Mouse (Mus musculus): ENCODE results near the gene Gpn2.

Gene Gpn2

GRCm38 (mm10) chr4:133626221-133626620, 42.1 kb downstream of the Gpn2 start:
- no peak for DNase-seq

DNA sequence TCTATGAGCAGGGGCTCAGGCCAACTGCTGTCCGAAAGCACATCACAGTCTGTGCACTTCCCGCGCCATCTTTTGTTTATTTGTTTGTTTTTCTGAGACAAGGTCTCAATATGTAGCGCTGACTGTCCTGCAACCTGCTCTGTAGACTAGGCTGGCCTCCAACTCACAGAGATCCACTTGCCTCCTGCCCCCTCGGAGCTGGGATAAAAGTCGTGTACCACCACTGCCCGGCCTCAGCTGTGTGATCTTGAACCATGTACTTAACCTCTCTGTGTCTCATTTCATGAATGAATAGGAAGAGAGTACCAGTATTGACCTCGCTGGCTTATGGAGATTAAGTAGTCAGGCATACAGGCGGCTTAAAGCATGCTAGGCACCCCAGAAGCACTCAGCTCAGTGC, 42.5 kb downstream of the Gpn2 start:
- DNase-seq, result no peak

- DNase-seq, result no peak
Measured at GRCm38 (mm10) chr4:133627039-133627438, 42.9 kb downstream of the Gpn2 start.

DNA sequence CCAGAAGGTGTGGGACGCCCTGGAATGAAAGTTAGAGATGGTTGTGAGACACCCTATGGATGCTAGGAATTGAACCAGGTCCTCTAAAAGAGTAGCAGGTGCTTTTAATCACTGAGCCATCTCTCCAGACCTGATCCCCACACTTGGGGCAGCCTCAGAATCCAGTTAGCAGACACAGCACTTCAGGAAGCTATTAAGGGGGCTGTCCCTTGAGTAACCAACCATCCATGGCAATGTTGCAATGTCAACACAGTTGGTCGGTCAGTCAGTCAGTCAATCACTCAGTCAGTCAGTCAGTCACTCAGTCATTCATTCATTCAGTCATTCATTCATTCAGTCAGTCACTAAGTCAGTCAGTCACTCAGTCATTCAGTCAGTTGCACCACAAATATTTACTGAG, 44.4 kb downstream of the Gpn2 start:
- no peak for DNase-seq

DNA sequence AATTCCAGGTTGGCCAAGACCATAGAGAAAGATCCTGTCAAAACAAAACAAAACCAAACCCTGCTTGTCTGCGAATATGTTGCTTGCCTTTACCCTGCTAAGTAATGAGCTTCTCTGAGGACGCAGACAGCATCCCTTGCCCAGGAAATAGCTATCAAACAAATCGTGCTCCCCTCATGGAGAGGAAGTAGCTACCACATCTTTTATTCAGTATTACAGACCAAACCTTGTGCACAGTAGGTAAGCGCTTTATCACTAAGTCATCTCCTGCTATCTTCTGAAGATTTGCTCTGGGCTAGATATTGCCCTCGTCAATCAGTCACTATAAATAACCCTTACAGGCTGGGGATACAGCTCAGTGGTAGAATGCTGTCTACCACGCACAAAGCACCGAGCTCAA, 45.0 kb downstream of the Gpn2 start:
- DNase-seq, result no peak

DNA sequence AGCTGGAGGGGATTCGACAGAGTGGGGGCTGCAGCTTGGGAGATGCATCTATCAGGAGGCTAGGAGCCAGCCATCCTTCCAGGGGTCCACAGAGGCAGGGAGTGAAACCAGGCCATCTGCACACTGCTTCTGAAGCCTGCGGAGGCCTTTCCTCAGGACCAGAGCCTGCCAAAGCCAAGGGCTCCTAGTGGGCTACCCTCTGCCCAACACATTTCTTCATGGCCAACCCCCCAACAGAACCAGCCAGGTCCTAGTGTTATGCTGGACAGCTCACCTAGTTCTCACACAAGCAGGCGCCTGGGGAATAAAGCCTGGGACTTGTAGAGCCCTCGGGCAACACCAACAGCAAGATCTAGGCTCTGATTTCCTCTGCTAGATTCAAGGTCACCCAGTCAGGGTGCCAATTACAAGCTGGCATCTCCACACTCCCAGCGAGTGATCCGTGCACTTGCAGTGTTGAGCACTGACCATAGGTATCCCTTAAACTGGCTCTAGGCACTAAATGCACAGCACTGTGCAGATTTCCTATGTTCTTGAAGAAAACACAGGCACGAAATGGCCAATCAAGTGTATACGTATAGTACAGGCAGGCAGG, 46.3 kb downstream of the Gpn2 start:
- DNase-seq, result no peak

DNA sequence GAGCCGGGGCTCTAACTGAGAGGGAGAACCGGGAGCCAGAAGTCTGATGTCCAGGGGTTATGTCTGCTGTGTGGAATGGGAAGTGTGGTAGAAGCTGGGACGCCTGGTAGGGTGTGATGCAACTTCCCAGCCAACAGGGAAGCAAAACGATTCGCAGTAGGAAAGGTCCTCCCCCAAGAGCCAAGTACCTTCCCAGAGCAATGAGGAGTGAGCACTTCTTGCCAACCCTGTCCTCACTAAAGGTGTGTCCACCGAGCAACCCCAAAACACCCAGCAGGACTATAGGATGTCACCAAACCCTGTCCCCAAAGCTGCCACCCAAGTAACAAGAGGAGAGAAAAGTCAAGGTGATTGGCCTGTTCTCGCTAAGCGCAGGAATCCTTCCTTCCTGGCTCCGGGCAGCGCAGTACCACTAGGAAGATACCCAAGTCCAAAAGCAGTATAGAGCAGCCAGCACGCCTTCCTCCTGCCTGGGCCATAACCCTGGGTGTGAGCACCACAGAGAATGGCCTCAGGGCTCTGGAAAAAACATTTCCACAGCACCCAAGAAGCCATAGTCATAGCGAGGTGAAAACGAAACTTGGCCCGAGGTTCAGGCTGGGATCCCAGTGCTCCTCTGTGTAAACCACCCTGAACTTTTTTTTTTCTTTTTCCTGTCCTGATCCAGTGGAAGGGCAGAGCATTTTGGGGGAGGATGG, 47.1 kb downstream of the Gpn2 start:
- peak in 1 of 2 experiments; percentile 47 for DNase-seq

GRCm38 (mm10) chr4:133631769-133632411, 47.7 kb downstream of the Gpn2 start:
- no peak for DNase-seq

GRCm38 (mm10) chr4:133632483-133633327, 48.5 kb downstream of the Gpn2 start:
- DNase-seq, result peak in 1 of 2 experiments; percentile 53

DNA sequence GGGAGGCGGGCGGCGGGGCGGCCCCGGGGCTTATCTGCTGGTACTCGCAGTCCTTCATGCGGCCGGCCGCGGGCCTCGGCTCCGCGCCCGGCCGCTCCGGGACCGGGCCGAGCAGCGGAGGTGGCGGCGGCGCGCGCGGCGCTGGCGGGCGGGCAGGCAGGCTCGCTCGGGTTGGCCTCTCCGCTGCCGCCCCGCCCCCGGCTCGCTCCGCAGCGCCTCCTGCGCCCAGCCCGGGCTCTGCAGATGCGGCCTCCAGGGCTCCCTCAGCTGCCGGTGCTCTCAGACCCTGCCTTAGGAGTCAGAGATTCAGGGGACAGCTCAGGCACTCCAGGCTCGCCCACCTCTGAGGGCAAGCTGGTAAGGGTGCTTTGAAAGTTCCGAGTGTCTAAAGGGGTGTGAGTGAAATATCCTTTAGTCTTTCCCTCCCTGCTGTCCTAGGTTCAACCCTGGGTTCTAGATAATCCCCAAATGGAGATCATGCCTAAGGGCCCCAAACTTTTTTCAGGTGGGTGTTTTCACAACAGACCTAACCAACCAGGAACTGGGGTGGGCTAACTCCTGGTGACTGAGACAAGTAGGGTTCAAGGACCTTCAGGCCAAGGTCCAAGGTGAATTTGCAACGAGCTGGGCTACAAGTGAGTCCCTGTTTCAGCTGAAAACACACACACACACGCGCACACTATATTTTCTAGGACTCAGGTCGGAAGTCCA, 49.3 kb downstream of the Gpn2 start:
- peak; percentile 94 to 96 for DNase-seq

- DNase-seq, result no peak
Measured at GRCm38 (mm10) chr4:133634043-133634410, 49.9 kb downstream of the Gpn2 start.

Measured in lung, postnatal 4 days (tissue).